Mouse (Mus musculus) testis, postnatal 10 days (tissue): ENCODE results near the gene Whrn.

Experiments
- DNase-seq: peaks from one replicate; pipeline ENCODE4 v3.0.0; 2021; ENCODE audit warnings: low spot score

Whrn gene

GRCm38 (mm10) chr4:63377483-63377882, 118.3 kb downstream of the Whrn start:
- DNase-seq = no peak

DNA sequence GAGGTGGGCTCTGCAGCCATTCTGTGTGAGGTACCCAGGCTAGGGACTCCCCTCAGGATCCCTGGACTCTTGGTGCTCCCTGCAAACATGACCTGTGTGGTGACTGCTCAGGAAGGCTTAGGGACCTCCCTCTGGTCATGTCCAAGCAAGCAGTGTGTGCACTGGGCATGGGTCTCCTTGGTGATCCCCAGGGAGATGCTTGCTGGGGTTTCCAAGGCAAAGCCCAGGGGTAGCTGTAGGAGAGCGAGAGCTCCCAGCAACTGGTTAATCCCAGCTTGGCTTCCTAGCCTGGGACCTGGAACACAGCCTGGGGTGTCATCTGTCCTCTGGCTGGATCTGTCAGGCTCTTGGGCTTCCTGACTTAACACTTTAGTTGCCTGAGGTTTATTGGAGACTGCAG, 120.4 kb downstream of the Whrn start:
- DNase-seq = no peak

DNA sequence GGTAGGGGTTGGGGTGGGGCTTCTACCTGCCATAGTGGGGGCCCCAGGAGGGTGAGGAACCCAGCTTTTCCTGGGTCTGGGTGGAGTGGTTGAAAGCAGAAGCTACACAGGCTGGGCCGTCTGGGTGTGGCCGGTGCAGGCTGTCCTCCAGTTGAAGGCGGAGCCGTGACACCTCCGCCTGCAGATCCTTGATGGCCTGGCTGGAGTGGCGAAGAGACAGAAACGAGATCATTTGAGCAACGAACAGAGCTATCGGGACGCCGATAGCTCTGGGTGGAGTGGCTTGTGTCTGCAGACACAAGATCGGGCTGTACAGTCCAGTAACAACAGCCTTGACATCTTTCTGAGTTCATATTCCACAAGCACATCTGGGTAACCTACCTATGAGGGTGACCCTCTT, 121.5 kb downstream of the Whrn start:
- no peak for DNase-seq

GRCm38 (mm10) chr4:63373404-63373803, 122.4 kb downstream of the Whrn start:
- DNase-seq = no peak

DNA sequence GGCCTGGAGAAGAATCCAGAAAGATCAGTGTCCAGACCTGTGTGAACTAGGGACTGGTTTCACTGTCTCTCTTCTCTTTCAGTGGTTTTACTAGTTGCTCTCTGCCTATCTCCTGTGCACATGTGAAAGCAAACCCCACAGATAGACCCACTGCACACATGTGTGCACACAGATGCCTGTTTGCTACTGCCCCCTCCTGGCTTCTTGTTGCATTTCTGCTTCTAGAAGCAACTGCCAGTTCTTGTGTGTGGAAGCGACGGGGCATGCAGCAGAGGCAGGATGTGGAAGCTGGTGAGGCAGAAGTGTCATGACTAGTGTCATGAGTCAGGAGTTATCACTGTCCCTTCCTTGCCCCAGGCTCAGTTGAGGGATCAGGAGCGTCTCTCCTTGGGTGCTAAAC, 123.9 kb downstream of the Whrn start:
- no peak for DNase-seq

- no peak for DNase-seq
These were observed 124.9 kb downstream of the Whrn start for GRCm38 (mm10) chr4:63370897-63371296.

- DNase-seq = peak; percentile 93
These were observed 127.2 kb downstream of the Whrn start for GRCm38 (mm10) chr4:63368577-63368976.
